Mouse (Mus musculus): ENCODE measurements at regions not wholly inside any gene's neighbourhood (a gene's known extent, or its start where the extent isn't known, plus 50 kb on each side); places are given as distances from the start of the nearest gene placed in this dataset.

- TF ChIP-seq CTCF (IDR thresholded peaks at IDR 0.05; ENCODE audit: low read depth, low read length) = no peak
- TF ChIP-seq POLR2A (IDR thresholded peaks at IDR 0.05; ENCODE audit: insufficient read depth, low read length) = no peak
- TF ChIP-seq EP300 (IDR thresholded peaks at IDR 0.05; ENCODE audit: insufficient read depth, low read depth, low read length) = no peak
Measured at GRCm38 (mm10) chr14:16185246-16185645, 63.8 kb upstream of the Ngly1 start.
